Mouse (Mus musculus) 3134 (cell line): ENCODE measurements around the gene Agap1.

Experiments used
- DNase-seq: peaks from one replicate; pipeline ENCODE4 v3.0.0-alpha.2; 2011; ENCODE audit warnings: low spot score; ENCODE audit not compliant: insufficient read length; ENCODE audit errors: extremely low read depth

The Agap1 gene

DNA sequence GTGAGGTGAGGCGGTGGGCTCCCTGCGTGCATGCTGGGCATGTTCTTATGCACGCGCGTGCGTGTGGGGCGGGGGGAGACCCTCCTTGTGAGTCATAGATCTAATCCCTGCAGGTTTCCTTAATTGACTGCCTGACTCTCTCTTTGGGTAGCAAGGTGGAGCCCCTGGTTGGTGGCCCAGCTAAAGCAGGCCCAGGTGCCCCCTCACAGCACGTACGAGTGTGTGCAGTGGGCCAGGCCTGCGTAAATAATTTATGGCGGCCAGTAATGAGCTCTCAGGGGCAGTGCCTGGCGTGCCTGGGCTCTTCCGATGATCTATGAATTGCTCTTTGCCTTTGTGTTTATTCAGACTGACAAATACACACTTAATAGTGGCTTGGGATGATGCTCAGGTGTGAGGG lies 86.5 kb downstream of the Agap1 start:
- DNase-seq: no peak

DNA sequence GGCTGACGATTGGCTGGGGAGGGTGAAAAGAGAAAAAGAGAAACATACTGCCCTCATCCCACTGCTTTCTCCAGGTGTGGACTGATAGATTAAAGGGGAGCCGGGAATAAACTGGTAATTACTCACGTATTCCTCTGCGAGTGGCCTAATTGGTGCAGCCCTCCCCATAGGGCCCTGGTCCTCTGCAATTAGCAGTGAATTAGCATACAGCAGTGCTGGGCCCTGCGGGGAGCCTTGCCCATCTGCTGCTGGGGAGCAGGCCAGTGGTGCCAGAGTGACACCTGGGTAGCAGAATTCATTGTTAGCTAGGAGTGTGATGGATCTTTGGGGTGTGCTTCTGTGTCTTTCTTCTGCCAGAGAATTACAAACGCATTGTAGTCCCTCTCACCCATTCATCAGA lies 87.9 kb downstream of the Agap1 start:
- DNase-seq: no peak

DNA sequence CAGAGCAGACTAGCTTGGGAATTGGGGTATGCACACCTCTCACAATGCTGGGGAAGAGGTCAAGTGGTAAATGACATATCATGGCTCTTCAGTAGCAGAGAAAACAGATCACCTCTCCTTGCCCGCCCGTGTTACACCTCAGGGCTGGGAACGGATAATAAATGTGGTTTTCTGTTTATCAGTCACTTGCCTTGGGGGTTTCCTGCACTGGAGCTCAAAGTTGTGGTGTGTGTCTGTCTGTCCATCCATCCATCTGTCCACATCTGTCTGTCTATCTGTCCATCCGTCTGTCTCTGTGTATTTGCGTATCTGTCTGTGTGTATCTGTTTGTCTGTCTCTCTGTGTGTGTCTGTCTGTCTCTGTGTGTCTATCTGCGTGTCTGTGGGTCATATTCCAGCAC lies 88.7 kb downstream of the Agap1 start:
- DNase-seq: no peak

DNA sequence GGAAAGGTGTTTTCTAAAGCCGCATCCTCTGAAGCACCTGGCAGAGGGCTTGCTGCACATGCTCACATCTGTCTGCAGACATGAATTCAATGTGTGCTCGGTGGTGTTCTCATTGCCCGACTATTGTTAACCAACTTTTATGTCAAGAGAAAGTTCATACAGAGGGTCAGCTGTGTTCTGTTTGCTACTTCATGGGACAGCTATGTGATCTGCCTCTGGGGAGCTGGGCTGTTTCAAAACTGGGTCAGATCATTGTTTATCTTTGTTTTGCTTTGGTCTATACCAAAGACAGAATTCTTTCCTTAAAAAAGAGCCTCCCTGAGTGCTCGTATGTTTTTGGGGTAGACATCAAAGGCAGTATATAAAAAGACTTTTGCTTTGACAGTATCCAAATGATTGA lies 89.5 kb downstream of the Agap1 start:
- no peak for DNase-seq

DNA sequence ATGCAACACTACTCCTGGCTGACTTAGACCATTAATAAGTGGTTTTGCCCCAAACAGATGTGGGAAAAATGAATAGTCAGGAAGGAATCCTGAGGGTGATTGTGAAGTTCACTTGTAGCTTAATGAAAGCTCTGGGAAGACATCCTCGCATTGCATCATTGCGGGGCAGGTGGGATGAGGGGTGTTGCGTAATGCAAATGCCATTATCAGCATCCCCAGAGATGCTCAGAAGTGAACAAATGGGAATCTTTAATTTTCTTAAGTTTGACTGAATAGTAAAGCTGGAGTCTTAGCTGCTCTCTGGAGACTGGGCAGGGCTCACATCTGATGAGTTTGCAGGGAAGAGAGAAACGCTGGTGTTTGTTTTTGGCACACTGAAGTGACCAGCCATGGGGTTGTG lies 90.5 kb downstream of the Agap1 start:
- DNase-seq: no peak

DNA sequence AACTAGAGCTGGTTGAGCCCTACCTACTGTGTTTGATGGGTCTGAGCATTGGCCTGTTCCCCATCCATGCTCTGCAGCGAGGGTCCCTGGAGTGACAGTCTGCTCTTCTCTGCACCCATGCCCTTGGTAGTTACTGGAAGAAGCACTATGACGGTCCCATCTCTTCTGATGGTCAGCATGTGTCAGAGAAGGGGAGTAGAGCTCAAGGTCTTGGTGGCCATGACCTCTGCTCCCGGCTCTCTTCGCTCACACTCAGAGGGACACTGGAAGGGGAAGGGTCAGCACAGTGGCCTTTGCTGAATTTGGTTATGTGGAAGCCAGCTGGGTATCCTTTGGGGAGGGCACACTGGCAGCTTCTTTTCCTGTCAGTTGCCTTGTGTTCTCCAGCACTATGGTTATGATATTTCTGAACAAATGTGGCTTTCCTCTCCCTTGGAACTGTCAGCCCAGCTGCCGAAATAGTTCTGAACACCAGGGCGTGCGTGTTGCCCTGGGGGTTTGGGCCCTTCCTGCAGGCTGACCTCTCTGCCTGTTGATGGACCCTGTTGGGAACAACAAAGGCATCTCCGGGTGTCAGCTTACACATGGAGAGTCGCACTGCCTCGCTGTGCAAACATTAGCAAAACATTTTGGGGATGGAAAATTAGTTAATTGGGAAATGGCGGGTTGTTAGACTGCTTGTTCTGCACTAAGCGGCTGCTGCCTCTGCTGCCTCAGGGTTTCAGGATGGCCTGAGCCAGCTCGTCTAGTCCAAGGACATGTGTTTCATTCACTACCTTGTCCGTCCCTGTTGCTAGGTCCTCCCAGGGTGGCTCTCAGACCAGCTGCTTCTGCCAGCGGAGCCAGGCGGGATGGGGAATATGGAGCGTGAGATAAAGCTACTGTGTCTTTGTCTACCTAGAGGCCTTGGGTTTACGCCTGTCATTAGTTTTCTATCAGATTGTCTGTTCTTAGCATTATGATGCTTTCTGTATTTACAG lies 93.2 kb downstream of the Agap1 start:
- DNase-seq: no peak

DNA sequence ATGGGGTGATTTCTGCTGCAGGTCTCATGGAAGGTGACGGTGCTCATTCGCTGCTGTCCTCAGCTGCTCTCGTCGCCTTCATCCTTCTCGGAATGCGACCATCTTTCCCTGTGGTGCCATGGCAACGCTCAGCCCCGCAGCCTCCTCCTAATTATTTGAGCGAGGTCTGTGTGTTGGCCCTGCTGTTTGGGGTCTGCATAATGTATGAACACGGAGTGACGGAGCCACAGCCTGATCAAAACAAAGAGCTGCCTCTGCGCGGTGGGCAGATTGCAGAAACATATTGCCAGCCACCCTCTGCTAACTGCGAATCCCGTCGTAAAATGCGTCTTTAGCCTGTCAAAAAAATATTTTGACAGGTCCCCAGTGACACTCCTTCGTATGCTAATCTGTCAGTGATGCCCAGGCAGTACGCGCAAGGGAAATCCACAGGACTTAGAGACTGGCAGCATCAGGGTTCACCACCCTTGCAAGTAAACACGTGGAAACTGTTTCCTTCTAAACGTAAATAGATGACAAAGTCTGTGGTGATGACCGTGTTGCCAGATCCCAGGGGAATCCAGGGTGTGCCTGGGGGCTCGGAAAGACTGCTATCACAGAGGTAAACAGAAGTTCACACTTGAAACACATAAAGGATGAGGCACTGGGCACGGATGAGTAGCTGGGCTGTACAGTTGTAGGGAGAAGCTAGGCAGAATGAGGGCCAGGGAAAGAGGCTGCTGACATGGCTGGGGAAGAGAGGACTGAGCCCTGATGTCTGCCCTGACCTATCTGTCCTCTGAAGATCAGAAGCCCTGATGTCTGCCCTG lies 95.7 kb downstream of the Agap1 start:
- no peak for DNase-seq

DNA sequence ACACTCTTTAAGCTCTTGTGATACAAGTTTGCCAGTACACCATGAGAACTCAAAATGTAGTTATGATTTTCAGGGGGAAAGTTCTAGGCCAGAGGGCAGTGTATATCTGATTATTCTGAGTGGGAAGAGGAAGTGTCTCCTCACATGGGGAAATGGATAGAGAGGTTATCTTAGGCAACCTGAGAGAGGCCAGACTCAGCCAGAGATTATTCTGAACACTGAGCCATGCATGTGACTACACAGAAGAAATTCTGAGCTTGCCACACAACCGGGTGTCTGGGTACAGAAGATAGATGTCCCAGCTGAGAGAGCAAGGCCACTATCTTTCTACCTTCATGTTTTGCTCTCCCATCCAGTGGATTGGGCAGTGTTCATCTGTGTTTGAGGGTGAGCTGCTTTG lies 97.9 kb downstream of the Agap1 start:
- DNase-seq: no peak

DNA sequence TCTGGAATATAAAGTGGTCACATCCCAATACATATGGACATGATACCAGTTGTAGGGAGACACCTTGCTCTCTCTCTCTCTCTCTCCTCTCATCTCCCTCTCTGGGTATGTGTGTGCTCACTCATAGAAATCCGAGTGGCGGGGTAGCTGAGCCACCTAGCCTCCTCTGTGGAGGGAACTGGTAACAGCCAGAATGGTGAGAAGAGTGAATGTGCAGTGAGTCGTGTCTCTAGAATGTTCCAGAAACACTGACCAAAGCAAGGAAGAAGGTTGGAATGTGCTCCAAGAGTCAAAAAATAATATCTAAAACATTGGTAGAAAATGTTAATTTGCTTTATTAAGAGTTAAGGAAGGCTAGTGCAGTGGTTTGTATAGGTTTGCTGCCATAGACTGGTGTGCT lies 99.2 kb downstream of the Agap1 start:
- no peak for DNase-seq

DNA sequence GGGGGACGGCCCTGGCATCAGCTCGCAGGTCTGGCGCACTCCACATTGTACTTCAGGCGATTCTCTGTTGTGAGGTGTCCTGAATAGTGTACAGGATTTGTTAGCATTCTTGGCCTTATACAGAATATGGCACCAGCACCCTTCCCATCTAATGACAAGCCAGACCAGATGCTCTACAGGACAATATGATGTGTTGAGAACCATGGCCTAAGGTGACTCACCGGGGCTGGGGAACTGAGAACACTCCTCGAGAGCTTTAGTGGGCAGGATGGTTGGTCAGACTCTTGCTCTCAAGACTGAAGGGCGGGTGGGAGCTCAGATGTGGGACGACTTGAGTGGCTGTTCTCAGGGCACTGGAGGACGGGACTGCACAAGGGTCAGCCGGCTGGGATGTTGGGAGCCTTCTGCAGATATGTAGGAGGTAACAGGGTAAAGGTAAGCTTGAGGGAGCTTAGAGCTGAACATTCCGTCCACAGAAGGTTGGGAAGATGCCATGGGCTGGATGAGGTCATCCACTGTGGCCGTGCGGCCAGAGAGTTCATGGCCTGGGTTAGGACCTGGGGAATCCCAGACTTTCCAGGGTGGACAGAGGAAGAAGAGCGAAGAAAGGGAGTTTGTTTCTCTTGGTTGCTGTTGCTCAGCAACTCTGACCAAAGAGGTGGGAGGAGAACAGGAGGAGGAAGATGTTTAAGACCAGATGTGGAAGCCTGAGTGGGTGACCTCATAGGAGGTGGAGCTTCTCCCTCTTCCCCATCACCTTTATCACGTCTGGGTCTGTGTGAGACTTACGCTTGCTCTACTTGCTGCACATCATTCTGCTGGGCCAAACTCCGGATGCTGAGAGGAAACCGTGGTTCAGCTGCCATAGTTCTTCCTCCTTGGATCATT lies 100.6 kb downstream of the Agap1 start:
- peak; percentile 90 for DNase-seq

DNA sequence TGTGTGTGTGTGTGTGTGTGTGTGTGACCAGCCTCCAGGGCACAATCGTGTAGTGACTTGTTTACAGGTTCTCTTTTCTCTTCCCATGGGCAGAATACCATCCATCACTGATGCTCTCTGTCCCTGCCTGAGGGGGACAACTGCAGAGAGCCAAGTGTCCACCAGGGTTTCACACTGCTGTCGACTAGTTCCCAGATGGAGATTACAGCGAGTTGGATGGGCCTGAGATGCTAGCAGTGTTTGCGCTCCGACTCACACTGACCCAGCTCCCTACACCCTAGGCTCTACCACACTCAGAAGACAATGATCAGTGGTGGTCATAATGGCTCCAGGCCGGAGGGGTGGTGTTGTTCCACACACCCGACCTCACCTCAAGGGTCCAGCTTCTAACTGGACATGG lies 101.4 kb downstream of the Agap1 start:
- DNase-seq: no peak

DNA sequence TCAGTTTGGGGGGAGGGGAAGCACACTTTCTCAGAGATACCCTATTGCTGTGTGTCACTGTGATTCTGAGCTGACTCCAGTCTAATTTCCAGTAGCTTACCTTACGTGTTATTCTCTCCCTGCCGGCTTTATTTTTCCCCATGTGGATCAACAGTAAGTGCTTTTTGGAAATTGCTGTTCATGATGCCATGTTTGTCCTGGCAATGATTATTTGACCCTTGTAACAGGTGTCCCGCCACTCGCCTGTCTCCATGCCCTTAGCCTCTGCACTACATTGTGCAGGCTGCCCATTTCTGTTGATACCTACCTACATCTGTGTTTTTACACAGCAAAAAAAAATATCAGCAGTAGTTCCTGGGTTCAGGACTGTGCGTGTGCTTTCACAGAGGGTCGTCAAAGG lies 102.8 kb downstream of the Agap1 start:
- no peak for DNase-seq

DNA sequence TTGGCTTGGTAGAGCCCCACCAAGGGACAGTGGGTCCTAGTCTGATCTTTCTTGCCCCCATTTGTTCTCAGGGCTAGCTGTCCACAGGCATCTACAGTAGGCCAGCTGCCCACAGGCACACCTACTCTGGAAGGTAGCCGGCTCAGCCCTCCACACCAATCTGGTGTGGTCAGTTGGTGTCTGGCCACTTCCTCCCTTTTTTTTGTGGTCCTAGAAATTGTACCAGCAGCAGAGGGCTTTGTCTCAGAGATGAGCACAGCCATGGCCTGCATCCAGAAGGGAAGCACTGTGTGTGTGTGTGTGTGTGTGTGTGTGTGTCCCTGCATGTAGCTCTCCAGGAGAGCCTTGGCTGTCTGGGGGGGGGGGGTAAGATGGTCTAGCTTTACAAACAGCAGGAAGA lies 103.5 kb downstream of the Agap1 start:
- no peak for DNase-seq

DNA sequence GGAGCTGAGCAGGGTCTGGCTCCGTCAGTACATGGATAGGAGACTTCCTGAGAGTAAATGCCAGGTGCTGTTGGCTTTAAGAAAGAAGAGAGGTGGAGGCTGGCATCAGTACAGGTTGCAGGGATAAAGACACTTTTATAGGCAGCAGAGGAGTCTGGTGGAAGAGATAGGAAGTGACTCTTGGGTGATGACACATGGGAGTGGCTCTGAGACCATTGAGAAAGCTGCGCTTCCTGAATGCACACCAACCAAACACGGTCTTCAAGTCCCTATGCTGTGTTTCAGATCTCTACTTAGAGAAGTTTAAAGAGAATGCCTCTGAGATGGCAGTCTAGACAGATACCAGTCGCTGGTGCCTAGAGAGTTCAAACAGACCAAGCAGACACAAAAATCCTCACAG lies 108.8 kb downstream of the Agap1 start:
- DNase-seq: no peak

DNA sequence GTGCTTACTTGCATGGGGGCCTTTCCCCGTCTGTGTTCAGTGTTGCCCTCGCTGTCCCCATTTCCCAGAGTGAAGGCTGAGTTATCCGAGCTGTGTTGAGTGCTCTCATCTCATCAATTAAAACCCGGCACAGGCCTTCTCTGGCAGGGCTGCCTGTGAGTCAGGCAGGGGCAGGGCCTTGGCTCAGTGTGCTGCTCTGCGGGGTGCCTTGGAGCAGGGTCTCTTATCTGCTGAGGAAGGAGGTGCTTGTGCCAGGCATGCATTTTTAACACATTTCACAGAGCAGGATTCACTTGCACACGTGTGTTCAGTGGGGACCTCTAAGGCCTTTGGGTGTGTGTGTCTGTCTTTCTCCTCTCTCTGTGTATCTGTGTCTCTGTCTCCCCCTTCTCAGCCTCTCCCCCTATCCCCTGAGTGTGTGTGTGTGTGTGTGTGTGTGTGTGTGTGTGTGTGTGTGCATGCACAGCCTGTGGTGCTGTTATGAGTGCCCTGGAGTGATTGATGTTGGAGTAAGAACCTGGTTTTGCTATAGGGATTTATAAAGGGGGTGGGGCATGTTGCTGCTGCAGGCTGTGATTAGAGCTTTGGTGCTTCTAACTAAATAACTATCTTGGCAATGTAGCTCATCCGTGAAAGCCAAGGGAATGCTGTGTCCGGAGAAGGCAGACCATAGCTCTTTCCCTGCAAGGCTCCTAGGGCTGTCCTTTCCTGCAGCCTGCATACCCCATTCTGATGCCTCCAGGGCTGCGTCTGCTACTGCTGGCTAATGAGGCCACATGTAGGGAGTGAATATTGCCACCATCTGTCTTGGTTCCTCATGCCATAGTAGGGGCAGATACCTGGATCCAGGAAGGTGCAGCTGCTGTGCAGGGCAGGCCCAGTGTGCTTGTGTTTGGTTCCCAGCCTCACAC lies 112.2 kb downstream of the Agap1 start:
- peak; percentile 50 for DNase-seq

DNA sequence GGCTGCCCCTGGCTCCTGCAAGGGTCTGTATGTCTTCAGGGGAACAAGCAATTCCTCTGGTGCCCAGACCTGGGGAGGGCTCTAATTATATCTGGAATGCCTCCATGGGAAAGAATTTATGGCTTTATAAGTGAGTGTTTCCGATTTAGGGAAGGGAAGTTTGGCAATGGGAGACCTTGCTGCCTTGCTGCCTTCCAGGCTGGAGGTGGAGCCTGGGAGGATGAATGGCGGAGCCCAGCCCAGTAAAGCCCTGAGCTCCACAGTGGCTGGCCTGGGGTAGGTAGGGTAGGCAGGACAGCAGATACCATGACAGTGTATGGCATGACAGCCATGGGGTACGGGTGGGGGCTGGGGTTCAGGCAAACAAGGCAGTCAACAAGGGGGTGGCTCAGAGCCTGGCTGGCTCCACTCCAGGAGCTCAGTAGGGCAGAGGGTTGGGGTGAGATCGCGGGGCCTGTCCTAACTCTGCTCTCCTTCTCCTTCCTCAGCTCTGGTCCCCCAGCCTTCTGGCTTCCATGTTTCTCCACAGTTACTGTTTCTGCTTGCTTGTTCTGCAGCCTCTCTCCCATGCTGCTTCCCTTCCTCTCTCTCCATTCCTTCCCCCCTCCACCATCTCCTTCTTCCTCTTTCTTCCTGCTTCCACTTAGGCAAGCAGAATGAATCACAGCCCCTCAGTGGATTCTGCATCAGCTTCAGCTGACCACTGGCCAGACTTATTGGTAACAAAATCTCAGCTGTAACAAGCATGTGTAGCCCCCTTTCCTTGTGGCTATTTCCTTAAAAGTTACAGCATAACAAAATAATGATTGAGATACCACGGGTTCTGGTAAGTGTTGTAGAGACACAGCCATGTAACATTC lies 114.2 kb downstream of the Agap1 start:
- peak; percentile 57 for DNase-seq

DNA sequence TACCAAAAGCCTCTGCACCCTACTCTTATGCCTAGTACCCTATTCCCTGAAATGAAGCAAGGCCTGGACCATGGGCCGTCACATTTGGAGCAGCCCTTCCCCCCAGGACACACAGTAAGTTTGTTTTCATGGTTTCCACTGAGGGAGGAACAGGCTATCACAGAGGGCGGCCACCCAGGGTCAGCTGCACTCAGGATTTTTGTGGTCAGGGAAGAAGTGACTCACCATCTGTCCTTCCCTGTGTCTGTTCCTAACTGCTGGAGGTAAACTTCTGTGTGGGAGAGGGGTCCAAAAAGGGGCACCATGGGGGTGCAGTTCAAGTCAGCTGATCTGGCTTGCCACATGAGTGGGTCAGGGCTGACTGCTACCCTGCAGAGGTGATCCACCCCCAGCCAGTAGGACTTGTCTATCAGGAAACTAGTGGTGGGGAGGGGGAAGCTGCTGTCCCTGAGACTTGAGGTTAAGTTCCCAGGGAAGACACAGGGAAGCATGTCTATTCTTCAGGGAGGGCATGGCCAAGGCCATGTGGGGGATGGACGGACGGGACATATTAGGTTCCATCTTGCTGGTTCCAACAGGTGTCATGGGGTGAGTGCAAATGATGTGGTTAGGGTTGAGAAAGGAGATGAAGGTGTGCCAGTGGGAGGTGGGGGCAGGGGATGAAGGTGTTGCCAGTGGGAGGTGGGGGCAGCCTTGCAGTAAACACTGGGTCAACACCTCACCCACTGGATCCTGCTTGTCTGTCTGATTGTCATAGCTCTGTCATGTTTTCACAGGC lies 116.1 kb downstream of the Agap1 start:
- DNase-seq: peak; percentile 76

DNA sequence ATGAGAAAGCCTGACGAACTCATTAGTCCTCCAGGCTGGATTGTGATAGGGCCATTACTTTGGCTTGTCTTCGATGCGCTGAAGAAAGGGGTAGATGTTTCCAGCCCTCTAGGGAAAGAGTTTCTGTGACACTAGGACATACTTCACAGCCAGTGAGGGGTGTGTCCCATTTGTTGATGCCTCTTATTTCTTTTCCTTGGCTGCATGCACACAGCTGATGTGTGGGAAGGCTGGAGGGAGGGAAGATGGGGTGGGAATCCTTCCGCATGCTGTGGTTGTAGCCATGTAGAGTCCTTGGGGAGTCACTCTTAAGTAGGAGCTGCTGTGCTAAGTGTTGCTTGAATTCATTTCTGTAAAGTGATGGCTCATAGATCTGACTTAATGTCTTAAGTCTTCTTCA lies 118.9 kb downstream of the Agap1 start:
- no peak for DNase-seq
